Mouse (Mus musculus): ENCODE measurements at regions not wholly inside any gene's neighbourhood (a gene's known extent, or its start where the extent isn't known, plus 50 kb on each side); places are given as distances from the start of the nearest gene placed in this dataset.
A peak's percentile ranks its signal among the peaks of the same experiment; 100 is the strongest.
"Not testable (repeated sequence)": the region's sequence is repeated elsewhere in the genome, so short reads cannot be mapped to it uniquely, and the experiment has no call there.

DNA sequence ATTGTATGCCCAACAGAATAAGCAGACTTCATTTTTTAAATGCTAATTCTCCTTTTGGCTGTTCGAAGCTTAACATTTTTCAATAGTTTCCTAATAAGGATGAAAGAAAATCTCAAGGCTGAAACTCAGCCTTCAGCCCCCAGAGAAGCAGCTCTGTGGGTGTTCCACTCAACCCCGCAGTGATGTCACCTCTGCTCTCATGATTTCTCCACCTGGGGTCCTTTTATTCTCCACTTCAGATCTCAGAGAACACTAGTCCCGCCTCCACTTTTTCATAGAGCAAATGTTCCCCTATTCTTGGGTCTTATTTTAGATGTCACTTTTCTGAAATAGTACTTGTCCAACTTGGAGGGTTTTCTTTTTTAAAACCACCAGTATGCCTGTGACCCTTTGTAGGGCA, 567.3 kb downstream of the Cntn3 start:
- no peak for DNase-seq (ENCODE audit: low spot score in 2 of 2)

DNA sequence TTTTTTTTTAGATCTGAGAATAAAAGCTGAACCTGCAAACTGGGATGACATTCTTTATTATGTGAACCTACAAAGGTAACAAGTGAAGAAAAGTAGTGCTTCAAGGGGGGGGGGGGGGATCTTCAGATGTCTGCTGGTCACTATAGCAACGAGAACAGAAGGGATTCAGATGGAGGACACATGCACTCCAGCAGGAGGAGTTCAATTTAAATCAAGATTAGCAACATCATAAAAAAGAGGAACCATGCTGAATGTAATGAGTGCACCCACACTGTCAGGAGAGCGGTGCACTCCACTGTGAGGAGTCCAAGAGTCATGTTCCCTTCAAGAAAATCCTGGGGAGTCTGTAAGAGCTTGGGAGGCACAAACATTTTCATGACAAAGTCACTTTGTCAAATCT, 574.7 kb downstream of the Cntn3 start:
- peak in 1 of 2 experiments; percentile 5 for DNase-seq (ENCODE audit: low spot score in 2 of 2)

DNA sequence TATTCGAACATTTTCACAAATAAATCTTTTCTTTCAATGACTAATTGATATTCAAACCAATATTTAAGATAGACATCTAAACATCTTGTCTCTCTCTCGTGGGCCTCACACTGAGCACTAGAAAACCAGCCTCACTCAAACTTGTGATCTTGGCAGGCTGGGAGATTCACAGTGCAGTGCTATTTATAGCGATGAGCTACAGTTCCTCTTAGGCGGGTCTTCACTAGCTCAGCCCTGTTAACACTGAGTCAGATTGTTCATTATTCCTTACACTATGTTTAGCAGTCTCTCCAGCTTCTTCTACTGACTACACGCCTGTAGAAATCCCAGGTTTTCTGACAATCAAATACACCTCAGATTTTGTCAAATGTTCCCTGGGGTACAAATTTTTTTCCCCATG, 575.3 kb downstream of the Cntn3 start:
- DNase-seq (ENCODE audit: low spot score in 2 of 2), result peak; percentile 8 to 10

DNA sequence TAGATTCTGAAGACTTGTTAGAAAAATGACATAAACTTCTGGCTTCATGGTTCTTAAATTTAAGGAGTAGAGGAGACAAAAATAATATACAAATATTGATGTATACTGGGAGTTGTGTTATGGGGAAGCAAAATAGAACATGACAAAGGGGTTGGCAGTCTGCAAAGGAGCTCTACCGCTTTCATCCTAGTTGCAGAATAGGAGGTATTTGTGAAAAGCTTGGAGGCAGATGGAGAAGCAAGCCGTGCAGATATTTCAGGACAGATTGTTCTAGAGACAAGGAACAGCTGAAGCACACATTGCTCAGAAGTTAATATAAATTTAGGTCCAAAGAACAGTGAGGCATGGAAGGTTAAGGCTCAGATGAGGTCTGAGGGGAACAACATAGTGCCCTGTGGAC, 580.1 kb downstream of the Cntn3 start:
- no peak for DNase-seq (ENCODE audit: low spot score in 2 of 2)

DNA sequence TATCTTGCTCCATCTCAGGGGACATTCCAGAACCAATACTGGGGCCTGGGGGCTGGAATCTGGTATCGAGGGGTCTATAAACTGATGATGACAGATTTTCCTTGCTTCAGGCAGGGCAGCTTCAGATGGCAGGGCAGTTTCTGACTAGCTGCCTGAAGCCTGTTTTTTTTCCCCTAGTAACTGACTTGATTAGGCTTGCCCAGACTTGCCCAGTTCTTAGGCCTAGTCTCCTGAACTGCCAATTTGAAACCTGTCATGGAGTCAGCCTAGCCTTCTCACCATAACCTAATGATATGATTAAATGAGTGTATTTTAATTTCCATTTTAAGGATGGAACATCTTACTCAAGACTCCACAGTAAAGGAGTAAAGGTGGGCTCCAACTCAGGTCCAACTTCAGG, 591.2 kb downstream of the Cntn3 start:
- DNase-seq (ENCODE audit: low spot score in 2 of 2), result no peak

DNA sequence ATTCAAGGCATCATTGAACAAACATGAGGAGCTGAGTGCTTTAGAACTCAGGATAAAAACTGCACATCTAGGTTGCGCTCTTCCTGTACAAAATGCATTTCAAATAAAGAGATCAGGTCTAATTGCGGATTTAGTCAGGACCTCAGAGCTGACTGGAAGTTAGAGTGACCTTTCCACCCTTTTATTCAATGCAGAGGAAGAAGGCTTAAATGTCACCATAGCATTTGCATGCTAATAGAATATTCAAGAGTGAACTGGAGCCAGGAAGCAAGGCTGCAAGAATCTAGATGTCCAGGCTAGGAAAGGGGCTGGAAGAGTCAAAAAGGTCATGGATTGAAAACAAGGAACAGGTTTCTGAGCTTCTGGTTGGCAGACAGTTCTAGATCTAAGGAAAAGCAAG, 593.7 kb downstream of the Cntn3 start:
- no peak for DNase-seq (ENCODE audit: low spot score in 2 of 2)

DNA sequence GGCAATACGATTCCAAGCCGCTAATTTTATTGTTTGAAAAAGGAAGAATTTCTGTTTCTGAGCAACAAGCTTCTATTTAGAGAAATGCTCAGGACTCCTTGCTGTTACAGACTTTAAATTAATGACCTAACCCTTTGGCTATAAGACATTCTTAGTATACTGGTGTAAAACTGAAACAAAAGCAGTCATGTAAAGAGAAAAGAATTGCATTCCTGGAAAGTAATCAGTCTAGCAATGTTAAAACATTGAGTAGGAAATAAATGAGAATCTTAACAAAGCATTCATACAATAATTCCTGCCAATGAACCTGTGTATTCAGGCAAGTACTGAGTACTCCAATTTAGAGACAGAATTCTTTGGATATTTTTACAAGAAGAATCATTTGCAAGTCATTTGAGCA, 587.2 kb upstream of the Pdzrn3 start:
- DNase-seq (ENCODE audit: low spot score in 2 of 2), result no peak

DNA sequence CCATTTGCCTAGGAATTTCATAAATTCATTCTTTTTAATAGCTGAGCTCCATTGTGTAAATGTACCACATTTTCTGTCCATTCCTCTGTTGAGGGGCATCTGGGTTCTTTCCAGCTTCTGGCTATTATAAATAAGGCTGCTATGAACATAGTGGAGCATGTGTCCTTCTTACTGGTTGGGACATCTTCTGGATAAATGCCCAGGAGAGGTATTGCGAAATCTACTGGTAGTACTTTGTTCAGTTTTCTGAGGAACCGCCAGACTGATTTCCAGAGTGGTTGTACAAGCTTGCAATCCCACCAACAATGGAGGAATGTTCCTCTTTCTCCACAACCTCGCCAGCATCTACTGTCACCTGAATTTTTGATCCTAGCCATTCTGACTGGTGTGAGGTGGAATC, 583.8 kb upstream of the Pdzrn3 start:
- not testable (repeated sequence) for DNase-seq (ENCODE audit: low spot score in 2 of 2)

DNA sequence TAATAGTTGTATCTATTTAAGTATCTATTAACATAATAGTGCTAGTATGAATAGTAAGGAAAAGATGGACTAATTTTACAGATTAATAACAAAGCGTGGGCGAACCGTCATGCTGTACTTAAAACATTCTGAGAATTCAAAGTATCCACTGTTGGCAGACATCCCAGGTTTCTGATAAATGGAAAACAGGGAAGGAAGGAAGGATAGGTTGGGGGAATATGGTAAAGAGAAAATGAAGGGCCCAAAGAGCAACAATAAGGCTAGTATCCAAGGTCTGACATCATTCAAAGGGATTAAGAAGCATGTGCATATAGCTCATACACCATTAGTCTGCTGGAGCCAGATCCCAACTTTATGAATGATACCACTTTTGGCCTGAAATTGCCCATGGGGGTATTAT, 572.0 kb upstream of the Pdzrn3 start:
- no peak for DNase-seq (ENCODE audit: low spot score in 2 of 2)

DNA sequence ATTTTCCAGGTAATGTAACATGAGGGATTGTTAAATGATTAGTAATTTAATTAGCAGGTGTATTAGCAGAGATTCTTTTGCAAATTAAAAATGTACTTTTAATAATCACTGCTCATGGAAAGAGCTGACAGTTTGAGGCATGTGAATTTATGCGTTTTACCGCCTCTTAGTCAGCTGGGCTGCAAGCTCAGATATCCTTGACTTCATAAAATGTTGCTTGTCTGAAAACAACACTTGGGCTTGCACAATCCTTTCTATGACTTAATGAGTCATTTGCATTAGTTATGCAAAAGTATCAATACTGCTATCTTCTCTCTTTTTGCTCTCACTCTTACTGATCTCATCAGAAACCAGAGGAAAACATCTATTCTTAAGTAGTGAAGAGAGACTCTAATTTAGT, 571.3 kb upstream of the Pdzrn3 start:
- DNase-seq (ENCODE audit: low spot score in 2 of 2), result no peak

DNA sequence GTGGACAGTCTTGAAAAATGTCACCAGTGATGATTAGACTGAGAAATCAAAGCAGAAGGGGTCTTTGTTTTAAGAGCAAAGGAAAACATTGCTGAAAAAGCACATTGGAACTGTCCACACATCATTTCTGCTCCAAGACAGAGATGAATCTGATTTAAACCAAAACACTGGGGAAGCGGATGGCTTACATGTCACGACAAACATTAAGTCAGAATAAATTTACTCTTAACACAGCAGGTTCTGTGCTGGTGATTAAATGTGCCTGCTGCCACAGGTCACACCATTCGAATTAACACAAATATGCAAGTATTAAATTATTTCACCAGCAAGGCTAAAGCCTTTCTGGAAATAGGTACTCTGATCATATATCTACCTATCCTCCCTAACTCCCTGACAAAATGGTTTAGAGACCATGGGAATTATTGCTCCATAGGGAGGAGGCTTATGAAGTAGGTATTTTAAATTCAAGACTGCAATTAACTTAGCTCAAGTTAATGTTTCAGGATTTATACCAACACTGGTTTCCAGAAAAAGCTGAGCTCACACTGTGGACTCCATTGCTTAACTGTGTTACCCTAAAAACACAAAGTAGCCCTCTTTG, 562.7 kb upstream of the Pdzrn3 start:
- DNase-seq (ENCODE audit: low spot score in 2 of 2), result no peak

DNA sequence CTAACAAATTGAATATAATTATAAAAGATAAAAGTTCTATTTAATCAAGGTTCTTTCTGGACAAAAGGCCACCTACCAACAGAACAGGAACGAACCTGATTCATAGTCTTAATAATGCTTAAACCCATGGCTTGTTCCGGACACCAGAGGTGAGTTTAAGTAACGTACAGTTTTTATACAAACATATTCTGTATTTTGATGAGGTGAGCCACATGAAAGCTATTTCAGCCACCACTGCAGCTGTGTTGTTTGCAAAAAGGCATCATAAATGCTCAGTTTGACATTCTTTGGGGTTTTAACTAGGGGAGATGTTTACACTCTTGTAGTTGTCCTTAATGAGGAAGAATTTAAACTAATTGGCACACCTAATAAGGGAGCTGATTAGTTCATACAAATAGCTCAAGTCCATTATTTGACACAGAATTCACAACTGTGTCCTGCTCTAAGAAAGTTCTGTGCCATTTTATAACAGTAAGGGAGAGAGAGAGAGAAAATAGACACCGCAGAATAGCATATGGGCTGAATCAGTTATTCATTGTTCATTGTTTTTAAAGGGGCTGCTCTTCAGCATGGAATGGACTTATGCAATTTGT, 560.8 kb upstream of the Pdzrn3 start:
- no peak for DNase-seq (ENCODE audit: low spot score in 2 of 2)

DNA sequence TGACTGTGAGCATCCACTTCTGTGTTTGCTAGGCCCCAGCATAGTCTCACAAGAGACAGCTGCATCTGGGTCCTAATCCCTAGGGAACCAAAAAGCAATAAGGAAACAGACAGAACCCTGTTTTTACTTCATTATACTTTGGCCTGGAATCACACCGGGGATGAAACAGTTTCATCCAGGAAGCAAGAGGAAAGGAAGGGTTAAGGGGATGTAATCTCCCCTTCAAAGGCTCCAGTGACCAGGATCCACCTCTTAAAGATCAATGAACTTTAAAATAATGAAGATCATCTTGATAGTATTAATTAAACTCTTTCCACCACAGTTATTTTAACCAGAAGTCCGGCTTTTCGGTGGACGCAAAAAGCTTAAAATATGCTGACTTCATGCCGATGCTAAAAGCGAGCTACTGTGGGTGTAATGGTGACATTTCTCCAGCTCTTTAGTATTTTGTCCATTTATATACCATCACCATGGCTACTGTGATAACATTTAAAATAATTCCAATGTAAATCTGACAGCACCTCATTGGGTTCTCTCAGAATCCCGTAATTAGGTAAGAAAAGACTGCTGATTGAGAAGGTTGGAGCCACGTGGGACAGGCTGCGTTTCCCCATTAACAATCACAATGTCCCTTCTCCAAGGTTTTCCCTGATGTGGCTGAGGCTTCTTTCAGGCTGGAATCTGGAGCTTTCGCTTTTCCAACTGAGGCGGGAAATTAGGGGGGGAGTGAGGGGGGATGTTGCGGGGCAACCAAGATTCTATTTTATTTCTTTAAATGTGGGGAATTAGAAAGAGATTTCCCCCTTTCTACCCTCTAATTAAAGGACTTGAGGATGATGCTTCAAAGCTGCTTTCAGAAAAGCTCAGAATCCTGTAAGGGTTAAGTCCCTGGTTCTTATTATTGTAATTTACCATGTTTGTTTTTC, 560.0 kb upstream of the Pdzrn3 start:
- no peak for DNase-seq (ENCODE audit: low spot score in 2 of 2)

DNA sequence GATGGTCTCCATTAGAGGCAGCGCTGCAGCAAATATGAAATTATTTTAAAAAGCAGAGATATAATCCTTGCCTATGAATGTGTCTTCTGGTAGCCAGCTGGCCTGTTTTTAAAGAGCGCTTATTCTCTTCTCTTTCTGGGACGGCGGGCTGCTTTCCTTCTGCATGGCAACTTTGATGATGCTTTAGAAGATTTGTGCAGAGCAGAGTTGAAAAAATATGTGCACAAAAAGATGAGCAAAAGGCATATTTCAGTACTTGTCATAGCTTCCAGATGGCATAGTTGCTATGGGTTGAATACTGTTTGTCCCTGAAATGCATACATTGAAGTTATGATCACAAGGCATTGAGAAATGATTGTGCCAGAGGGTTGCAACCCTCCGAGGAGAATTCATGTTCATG, 554.1 kb upstream of the Pdzrn3 start:
- no peak for DNase-seq (ENCODE audit: low spot score in 2 of 2)

DNA sequence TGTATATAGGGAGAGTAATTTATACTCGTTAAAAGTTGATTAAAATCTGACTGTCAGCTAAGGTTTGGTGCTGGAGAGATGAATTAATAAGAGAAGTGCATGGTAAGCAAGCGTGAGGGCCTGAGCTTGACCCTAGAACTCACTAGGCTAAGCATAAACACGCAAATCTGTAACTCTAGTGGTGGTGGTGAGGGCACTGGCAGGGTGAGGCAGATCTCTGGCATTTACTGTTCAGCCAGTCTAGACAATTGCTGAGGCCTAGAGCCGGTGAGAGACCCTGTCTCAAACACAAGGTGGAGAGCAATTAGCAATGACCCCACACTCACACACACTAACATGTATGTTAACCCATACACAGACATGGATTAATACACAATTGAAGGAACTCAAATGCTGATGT, 544.0 kb upstream of the Pdzrn3 start:
- no peak for DNase-seq (ENCODE audit: low spot score in 2 of 2)

DNA sequence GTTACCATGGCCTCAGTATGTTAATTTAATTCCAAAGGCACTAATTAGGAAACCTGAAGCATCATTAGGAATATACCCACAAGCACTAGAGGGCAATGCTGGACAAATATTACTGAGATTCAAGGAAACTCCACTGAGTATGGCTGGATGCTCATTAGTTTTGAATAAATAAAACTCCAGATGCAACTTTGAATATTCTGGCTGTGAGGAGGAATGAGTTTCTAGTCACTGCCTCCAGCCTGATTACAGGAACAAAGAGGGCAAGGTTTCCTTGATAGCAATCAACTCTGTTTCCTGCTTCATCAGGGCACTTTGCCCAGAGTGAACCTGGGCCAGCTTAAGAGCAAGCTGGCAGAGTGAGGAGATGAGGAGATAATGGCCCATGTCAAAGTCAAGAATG, 543.5 kb upstream of the Pdzrn3 start:
- no peak for DNase-seq (ENCODE audit: low spot score in 2 of 2)

DNA sequence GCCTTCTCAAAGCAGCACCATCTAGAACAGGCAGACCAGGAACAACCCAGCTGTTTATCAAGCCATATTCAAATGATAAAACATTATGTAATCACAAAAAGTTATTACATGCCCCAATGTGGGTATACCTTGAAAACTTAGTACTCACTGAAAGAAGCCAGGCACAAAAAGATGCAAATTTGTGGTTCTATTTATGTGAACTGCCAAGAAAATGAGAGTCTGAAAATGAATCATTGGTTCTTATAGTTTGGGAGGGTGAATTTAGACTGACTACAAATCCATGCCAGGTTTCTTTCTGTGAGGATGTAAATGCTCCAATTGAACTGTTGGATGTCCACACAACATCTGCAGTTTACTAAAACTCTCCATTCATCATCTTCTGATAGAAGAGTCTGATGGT, 541.2 kb upstream of the Pdzrn3 start:
- DNase-seq (ENCODE audit: low spot score in 2 of 2), result no peak

DNA sequence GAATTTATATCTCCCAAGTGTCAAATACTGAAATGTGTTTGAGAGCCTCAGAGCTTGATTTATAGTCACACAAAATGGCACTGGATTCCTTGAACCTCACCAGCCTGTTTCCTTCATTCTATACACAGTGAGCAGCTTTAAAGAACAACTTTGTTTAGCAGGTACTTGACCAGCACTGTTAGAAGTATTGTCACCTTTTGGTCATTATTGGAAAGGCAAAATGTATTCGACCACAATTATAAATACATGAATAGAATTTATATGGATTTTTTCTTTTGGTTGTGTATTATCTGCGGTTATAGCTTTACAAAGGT, 527.3 kb upstream of the Pdzrn3 start:
- DNase-seq (ENCODE audit: low spot score in 2 of 2), result no peak

DNA sequence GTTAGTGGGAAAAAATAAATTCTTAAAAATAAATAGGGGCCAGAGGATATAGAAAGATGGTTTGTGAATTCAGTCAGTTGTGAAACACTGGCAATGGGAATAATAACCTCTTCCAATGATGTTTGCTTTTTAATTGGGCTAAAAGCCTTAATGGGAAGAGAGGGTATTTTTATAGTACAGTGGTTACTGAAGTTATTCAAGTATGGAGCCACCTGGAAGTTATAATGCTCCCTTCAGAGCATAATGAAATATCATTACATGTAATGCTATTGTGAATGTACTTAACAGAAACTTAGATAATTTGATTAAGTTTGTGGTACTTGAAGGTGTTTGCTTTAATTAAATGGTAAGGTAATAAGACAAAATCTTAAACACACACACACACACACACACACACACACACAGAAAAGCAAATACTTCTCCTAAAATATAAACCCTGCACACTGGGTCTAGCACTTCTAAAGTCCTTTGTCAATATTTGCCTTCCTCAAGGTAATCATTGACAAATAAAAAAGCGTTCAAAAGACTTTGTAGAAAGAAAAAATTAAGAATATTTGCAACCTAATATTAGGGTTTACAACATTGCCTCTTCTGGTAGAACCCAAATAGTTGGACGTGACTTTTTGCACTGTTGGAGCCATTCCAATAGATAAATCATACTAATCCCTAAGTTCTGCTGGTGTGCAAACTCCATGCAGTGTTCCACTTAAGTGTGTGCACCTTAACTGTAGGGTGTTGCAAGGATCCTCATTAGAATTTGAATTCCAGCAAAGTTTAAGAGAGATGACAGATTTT, 526.7 kb upstream of the Pdzrn3 start:
- DNase-seq (ENCODE audit: low spot score in 2 of 2), result no peak

DNA sequence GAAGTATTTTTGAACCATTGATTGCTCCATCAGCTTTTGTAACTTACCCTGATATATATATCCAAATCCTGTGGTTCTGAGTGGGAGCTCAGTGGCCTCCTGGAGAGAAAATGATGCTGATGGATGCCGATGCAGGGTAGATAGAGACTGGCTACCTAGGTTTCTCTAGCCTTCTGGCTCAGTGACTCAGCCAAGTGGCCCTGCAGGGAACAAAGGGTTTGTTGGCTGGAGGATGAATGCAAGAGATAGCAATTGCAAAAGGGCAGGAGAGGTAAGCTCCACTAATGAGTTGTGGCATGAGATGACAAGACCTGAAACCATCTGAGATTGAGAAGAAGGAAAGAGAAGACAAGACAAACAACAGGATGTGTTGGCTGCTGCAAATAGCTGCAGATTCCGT, 524.6 kb upstream of the Pdzrn3 start:
- DNase-seq (ENCODE audit: low spot score in 2 of 2), result no peak

DNA sequence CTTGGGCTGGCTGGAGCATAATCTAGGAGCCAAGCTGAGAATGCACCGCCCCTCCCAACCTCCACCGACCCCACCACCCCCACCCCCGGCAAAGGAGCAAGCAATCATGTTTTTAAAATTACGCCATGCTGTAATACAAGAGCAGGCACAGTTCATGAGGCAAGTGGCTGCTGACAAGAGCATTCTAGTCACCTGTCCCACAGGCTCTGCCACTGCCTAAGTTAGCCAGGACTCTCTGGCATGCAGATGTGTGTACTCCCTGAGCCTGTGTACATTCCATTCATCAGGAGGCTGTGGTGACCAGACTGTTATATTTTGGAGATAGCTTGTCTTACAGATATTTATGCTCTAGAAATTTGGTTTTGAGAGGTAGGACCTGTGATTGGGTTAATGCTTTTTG, 520.8 kb upstream of the Pdzrn3 start:
- DNase-seq (ENCODE audit: low spot score in 2 of 2), result no peak

DNA sequence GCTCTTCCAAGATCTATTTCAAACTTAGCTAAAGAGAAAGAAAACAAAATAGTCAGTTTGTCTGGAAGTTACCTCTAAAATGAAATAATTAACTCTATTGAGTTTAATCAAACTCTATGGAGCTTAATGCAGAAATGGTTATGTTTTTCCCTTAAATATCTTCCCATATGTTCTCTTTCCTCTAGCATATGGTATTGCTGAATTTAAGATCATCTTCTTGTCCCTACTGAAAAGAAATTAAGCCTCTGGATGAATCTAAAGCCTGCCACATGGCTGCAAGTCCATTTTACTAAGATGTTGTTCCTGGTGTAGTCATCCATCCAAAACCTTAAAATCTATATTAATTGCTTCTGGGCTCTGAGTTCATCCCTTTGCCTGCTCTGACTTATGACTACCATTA, 513.0 kb upstream of the Pdzrn3 start:
- DNase-seq (ENCODE audit: low spot score in 2 of 2), result no peak

DNA sequence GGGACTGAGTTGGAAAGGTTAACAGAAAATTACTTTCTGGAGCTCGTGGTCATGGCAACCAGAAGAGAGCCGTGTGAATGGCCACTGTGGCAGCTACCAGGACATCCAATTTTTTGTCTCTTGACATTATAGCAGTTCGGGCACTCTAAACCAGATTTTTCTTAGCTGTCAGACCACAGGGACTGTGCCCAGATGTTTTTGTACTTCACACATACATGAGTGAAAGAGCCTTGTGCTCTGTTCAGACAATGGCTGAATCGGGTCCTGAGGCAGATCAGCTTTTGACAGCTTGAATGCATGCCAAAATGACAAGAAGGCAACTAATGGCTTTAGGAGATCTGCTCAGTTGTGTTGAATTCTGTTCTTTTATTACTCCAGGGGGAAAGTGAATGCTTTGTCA, 505.2 kb upstream of the Pdzrn3 start:
- DNase-seq (ENCODE audit: low spot score in 2 of 2), result no peak
